Mouse (Mus musculus) neural tube, embryonic 13.5 days (tissue): Measurements from ENCODE around the gene Crlf1. TPM values are rescaled to one million over a fixed set of nuclear protein-coding genes. Genes with fewer than 3 reads are reported as not detected.

Experiments used
- ATAC-seq: fragments of 200-750 bp; cut with Nextera tagmentation; 2 replicates; pipeline ENCODE4 v1.8.0; 2017; ENCODE audit warnings: low read depth, mild to moderate bottlenecking, moderate TSS enrichment, moderate library complexity
- H3K27ac ChIP-seq: fragments of 300-500 bp; sonication (generic); replicated peaks from 2 replicates; pipeline ENCODE4 v1.5.1; 2015; ENCODE audit warnings: moderate library complexity, mild to moderate bottlenecking, inconsistent platforms
- H3K27me3 ChIP-seq: fragments of 300-500 bp; sonication (generic); 2 replicates; pipeline ENCODE4 v1.6.1; 2015; ENCODE audit warnings: mild to moderate bottlenecking, inconsistent platforms
- H3K36me3 ChIP-seq: fragments of 300-500 bp; sonication (generic); 2 replicates; pipeline ENCODE4 v1.6.1; 2015; ENCODE audit warnings: mild to moderate bottlenecking, inconsistent platforms
- H3K4me1 ChIP-seq: fragments of 300-500 bp; sonication (generic); replicated peaks from 2 replicates; pipeline ENCODE4 v1.6.1; 2015; ENCODE audit warnings: inconsistent platforms
- H3K4me2 ChIP-seq: fragments of 300-500 bp; sonication (generic); 2 replicates; pipeline ENCODE4 v1.6.1; 2015; ENCODE audit warnings: inconsistent platforms, mild to moderate bottlenecking, moderate library complexity
- H3K4me3 ChIP-seq: fragments of 300-500 bp; sonication (generic); 2 replicates; pipeline ENCODE4 v1.5.1; 2015; ENCODE audit warnings: mild to moderate bottlenecking, inconsistent platforms
- H3K9ac ChIP-seq: fragments of 300-500 bp; sonication (generic); 2 replicates; pipeline ENCODE4 v1.6.1; 2015; ENCODE audit warnings: moderate library complexity, mild to moderate bottlenecking, inconsistent platforms
- H3K9me3 ChIP-seq: fragments of 300-500 bp; sonication (generic); 2 replicates; pipeline ENCODE4 v1.6.1; 2016; ENCODE audit warnings: inconsistent platforms
- WGBS: fragments of 180-500 bp; shearing (Covaris S2); methylation state at CpG from one replicate; pipeline ENCODE4 v1.1.7; 2015; 5-methylcytosine and 5-hydroxymethylcytosine counted together
- polyA plus RNA-seq: library from polyadenylated mRNA; unstranded; fragments of >200 nt; fragmentation: Nextera tagmentation; extraction: Ambion mirVana; gene quantifications from 2 replicates; pipeline ENCODE4 v1.2.1, GENCODE M21; 2015

Crlf1 gene
- polyA plus RNA-seq, 1 experiment from 2014 or later = 3.6 TPM

GRCm38 (mm10) chr8:70469938-70470337 is 23.0 kb upstream of the Crlf1 start:
- peak; percentile 33; the same call in 1 of the 2 replicates for ATAC-seq
- Histone ChIP-seq H3K27me3 (no peaks in the 10 kb centered on the region), H3K36me3 (0 out of 2 replicates have a peak, but pooled peaks cover 7% of the 10 kb centered on the region), H3K9me3 (no peaks in the 10 kb centered on the region), H3K9ac (no peak overlapping the region), H3K4me2 (no peak overlapping the region), H3K4me1 (peaks cover 19% of the 10 kb centered on the region), H3K4me3 (no peak overlapping the region), H3K27ac (no peak overlapping the region)
- WGBS = 59% methylated on average over 2 of the region's 2 CpGs

DNA sequence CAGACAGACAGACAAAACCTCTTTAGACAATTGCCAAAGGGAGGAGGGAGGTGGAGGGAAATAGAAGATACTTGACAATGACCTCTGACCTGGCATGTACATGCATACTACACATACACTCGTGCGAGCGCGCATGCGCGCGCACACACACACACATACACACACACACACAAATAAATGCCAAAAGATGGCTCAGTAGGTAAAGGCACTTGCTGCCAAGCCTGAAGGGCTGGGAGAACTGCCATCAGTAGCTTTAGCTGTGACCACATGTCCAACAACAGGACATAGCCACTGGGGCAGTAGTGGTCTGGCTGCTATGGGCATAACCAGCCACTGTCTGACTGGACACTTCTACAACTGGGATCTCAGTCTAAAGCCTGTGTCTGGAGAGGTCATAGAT is 21.1 kb upstream of the Crlf1 start:
- no peak overlapping the region for H3K4me3 ChIP-seq
- no peak overlapping the region for H3K9ac ChIP-seq
- no peaks in the 10 kb centered on the region for H3K27me3 ChIP-seq
- no peaks in the 10 kb centered on the region for H3K36me3 ChIP-seq
- H3K4me1 ChIP-seq = peaks cover 30% of the 10 kb centered on the region
- no peak for ATAC-seq
- whole genome bisulfite sequencing = 99% methylated on average over 7 of the region's 7 CpGs
- no peak overlapping the region for H3K4me2 ChIP-seq
- no peak overlapping the region for H3K27ac ChIP-seq
- no peaks in the 10 kb centered on the region for H3K9me3 ChIP-seq

DNA sequence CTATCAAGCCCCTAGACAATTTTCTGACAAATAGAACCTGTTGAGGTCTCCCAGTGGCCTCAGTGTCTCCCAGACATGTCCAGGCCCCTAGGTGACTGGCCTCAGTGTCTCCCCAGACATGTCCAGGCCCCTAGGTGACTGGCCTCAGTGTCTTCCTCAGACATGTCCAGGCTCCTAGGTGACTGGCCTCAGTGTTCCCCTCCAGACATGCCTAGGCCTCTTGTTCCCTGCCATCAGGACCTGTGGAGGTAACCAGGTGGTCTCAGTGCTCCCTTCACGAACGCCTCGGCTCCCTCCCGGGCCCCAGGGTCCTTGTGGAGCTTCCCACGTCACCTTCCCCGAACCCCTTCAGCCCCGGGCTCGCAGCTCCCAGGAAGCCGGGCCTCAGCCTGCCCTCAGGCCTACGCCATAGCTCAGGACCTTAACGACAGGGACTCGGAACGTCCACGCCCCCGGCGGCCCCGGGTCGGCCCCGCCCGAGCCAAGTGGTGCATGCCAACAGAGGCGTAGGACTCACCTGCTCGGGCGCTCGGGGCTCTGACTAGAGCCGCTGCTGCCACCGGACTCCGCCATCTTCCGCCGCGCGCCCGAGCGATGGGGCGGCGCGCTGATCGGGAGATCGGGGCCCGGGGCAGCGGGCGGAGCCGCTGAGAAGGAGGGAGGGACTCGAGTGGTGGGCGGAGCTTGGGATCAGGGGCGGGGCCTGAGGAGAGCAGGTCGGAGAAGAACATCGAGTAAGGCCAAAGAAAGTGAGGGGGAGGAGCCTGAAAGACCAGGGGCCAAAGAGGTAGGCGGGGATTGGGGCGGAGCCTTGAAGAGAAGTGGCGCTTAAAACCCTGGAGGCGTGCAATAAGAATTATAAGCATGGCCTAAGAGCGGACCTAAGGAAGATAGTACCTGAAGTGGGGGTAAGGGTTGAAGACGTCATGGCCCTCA is 16.4 kb upstream of the Crlf1 start, which contains the start of gene Klhl26:
TSS of gene Klhl26 (minus strand) at position 636 of the 936 bp plus-strand sequence.
- H3K9ac ChIP-seq = peak within 1 kb of the TSS; percentile 84
- H3K36me3 ChIP-seq = no peaks in the 10 kb centered on the region
- H3K27ac ChIP-seq = peak within 1 kb of the TSS; percentile 47
- H3K27me3 ChIP-seq = peaks cover 38% of the 10 kb centered on the region
- H3K4me2 ChIP-seq = peak within 1 kb of the TSS; percentile 71
- peak within 1 kb of the TSS; percentile 74 for H3K4me3 ChIP-seq
- H3K4me1 ChIP-seq = peaks cover 11% of the 10 kb centered on the region
- H3K9me3 ChIP-seq = no peaks in the 10 kb centered on the region
- ATAC-seq = peak; percentile 90
- WGBS = under 1% methylated on average over 53 of the region's 53 CpGs

GRCm38 (mm10) chr8:70477269-70477982 is 15.5 kb upstream of the Crlf1 start:
- Histone ChIP-seq H3K4me2 (peak overlapping the region; percentile 71), H3K4me1 (peaks cover 11% of the 10 kb centered on the region), H3K4me3 (peak overlapping the region; percentile 74), H3K27me3 (peaks cover 45% of the 10 kb centered on the region), H3K9ac (no peak overlapping the region), H3K9me3 (no peaks in the 10 kb centered on the region), H3K36me3 (0 out of 2 replicates have a peak, but pooled peaks cover 2% of the 10 kb centered on the region), H3K27ac (no peak overlapping the region)
- peak; percentile 42 for ATAC-seq
- WGBS = 2% methylated on average over 21 of the region's 21 CpGs

DNA sequence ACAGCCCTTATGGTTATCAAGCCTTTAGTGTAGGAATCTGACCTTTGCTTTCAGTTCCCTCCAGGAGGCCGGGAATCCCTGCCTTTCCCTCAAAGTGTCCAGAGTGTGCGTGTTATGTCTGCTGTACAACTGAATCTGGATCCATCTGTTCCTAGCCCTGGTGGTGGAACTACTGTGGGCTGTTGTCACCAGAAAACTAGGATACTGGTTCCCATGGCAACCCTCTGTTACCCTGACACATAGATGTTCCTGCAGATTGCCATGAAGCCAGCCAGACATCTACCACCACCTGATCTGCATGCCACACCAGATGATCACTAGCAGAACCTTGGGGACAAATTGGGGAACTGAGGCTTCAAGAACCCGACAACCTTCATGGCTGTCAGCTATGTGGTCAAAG is 11.1 kb upstream of the Crlf1 start:
- Histone ChIP-seq H3K27ac (no peak overlapping the region), H3K4me3 (no peak overlapping the region), H3K27me3 (peaks cover 90% of the 10 kb centered on the region), H3K9me3 (no peaks in the 10 kb centered on the region), H3K4me1 (peaks cover 11% of the 10 kb centered on the region), H3K4me2 (no peak overlapping the region), H3K36me3 (0 out of 2 replicates have a peak, but pooled peaks cover 2% of the 10 kb centered on the region), H3K9ac (no peak overlapping the region)
- WGBS = 90% methylated on average over 3 of the region's 3 CpGs
- ATAC-seq = no peak

GRCm38 (mm10) chr8:70482943-70483342 is 10.0 kb upstream of the Crlf1 start:
- no peak for ATAC-seq
- Histone ChIP-seq H3K4me1 (peaks cover 17% of the 10 kb centered on the region), H3K4me2 (no peak overlapping the region), H3K9me3 (no peaks in the 10 kb centered on the region), H3K27ac (no peak overlapping the region), H3K27me3 (peaks cover 89% of the 10 kb centered on the region), H3K9ac (no peak overlapping the region), H3K4me3 (no peak overlapping the region), H3K36me3 (0 out of 2 replicates have a peak, but pooled peaks cover 2% of the 10 kb centered on the region)
- 49% methylated on average over 2 of the region's 2 CpGs for WGBS

GRCm38 (mm10) chr8:70486191-70486681 is 6.7 kb upstream of the Crlf1 start:
- Histone ChIP-seq H3K9me3 (no peaks in the 10 kb centered on the region), H3K4me1 (peaks cover 45% of the 10 kb centered on the region), H3K4me2 (peak overlapping the region; percentile 62), H3K4me3 (peak overlapping the region; percentile 49), H3K27me3 (peaks cover 93% of the 10 kb centered on the region), H3K36me3 (0 out of 2 replicates have a peak, but pooled peaks cover 2% of the 10 kb centered on the region), H3K9ac (peak overlapping the region; percentile 77), H3K27ac (no peak overlapping the region)
- 61% methylated on average over 7 of the region's 7 CpGs for WGBS
- 0 out of 2 replicates have a peak, but pooled peaks have one; percentile 12 for ATAC-seq

- peak within 1 kb of the TSS; percentile 49 for H3K4me3 ChIP-seq
- H3K9me3 ChIP-seq = no peaks in the 10 kb centered on the region
- H3K9ac ChIP-seq = peak within 1 kb of the TSS; percentile 77
- peak; percentile 70 for ATAC-seq
- 0 out of 2 replicates have a peak, but pooled peaks cover 2% of the 10 kb centered on the region for H3K36me3 ChIP-seq
- WGBS = 3% methylated on average over 33 of the region's 33 CpGs
- H3K27ac ChIP-seq = no peak within 1 kb of the TSS
- peaks cover 95% of the 10 kb centered on the region for H3K27me3 ChIP-seq
- H3K4me2 ChIP-seq = peak within 1 kb of the TSS; percentile 62
- H3K4me1 ChIP-seq = peaks cover 49% of the 10 kb centered on the region
These were observed 5.9 kb upstream of the Crlf1 start, which contains the start of gene Tmem59l for GRCm38 (mm10) chr8:70486941-70487520. Gene Tmem59l, minus strand, starts transcription at chr8:70487358.

DNA sequence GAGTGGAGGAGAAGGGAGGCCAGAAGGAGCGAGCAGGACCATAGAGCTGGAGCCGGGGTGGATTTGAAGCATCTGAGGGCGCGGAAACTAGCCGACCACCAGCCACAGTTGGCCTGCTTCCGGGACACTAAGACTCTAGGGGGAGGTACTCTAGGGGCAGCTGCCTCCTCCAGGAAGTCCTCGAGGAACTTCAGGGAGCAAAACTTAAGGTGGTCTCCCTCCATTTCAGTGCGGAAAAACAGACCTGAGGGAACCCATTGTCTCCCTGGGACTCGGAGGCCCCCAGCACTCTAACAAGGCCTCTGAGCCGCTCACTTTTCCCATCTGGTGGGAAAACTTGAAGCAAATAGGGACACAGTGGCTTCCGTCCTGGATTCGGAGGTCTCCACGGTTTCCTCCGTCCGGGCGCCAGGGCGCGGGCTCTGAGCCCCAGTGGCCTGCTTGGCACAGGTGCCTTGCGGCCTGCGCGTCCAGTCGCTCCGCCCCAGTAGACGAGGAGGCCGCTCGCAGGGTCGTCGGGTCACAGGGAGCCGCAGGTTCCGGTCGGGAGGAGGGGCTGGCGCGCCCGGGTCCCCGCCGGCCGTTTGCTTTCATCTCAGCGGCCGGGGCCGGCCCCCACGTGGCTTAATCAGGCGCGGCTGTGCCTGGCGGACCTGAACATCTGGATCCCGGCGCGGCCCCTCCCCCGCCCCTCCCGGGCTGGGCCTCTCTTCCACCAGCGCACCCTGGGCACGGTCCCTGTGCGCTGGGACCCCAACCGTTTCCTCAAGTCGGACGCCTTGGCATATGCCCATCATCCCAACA is 4.8 kb upstream of the Crlf1 start:
- 2% methylated on average over 55 of the region's 55 CpGs for WGBS
- Histone ChIP-seq H3K4me3 (peak overlapping the region; percentile 26), H3K9ac (peak overlapping the region; percentile 59), H3K4me1 (peaks cover 60% of the 10 kb centered on the region), H3K27ac (no peak overlapping the region), H3K9me3 (no peaks in the 10 kb centered on the region), H3K4me2 (peak overlapping the region; percentile 62), H3K36me3 (no peaks in the 10 kb centered on the region), H3K27me3 (peaks cover 95% of the 10 kb centered on the region)
- no peak for ATAC-seq

DNA sequence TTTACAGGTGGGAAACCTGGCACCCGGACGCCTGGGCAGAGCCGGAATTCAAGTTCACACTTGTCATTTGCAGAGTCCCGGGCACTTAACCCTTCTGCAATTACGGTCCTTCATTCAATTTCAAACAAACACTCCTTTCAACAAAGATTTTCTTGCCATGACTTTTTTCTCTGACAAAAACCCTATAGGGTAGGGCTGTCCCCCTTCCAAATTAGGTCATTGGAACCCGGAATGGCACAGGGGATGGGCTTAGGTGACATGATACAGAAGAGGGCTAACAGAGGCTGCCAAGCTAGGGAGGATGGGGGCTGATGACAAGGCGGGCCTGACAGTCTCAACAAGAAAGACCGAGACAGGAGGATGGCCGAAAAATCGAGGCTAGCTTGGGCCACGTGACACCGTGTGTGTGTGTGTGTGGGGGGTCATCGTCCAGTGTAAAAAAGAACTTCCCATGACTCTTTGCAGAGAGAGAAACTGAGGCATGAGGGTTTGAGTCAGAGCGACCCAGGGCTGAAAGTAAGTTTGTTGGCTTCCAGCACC is 4.0 kb upstream of the Crlf1 start:
- no peaks in the 10 kb centered on the region for H3K36me3 ChIP-seq
- H3K9ac ChIP-seq = no peak overlapping the region
- WGBS = 3% methylated on average over 14 of the region's 14 CpGs
- no peak for ATAC-seq
- peak overlapping the region; percentile 26 for H3K4me3 ChIP-seq
- no peaks in the 10 kb centered on the region for H3K9me3 ChIP-seq
- H3K4me1 ChIP-seq = peaks cover 68% of the 10 kb centered on the region
- H3K4me2 ChIP-seq = peak overlapping the region; percentile 38
- peaks cover 95% of the 10 kb centered on the region for H3K27me3 ChIP-seq
- no peak overlapping the region for H3K27ac ChIP-seq

DNA sequence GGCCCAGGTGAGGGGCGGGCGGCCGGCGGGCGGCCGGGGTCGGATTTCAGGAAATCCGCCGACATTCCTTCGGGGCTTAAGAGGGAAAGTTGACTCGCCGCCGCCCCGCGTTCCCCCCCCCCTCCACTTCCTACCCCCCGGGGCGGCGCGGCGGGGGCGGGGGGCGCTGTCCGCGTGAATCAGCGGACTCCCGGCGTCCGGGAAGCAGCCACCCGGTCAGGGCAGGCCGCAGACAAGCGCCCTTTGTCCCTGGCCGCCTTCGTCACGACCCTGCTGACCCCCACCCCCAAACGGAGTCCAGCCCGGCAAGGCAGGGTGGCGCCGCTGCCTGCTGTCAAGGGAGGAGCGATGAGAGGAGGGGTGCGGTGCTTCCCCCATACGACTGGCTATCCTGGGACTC is 3.4 kb upstream of the Crlf1 start:
- Histone ChIP-seq H3K4me1 (peaks cover 74% of the 10 kb centered on the region), H3K27ac (no peak overlapping the region), H3K36me3 (no peaks in the 10 kb centered on the region), H3K9ac (no peak overlapping the region), H3K27me3 (peaks cover 95% of the 10 kb centered on the region), H3K4me2 (peak overlapping the region; percentile 38), H3K9me3 (no peaks in the 10 kb centered on the region), H3K4me3 (peak overlapping the region; percentile 18)
- ATAC-seq = no peak
- 1% methylated on average over 35 of the region's 41 CpGs for WGBS
